Mouse (Mus musculus) MEL (cell line): ENCODE results near the gene 2410004B18Rik.

Experiments used
- CHD2 ChIP-seq: IDR thresholded peaks from 2 replicates; pipeline ENCODE4 v1.6.1; 2011; ENCODE audit warnings: low read length, improper control_type of control experiment
- MAX ChIP-seq: IDR thresholded peaks from 2 replicates; pipeline ENCODE4 v1.6.1; 2011; ENCODE audit warnings: low read length, improper control_type of control experiment
- MAZ ChIP-seq: IDR thresholded peaks from 2 replicates; pipeline ENCODE4 v1.6.1; 2012; ENCODE audit warnings: low read depth, mild to moderate bottlenecking, inconsistent platforms, low read length, improper control_type of control experiment
- SMC3 ChIP-seq: IDR thresholded peaks from 2 replicates; pipeline ENCODE4 v1.6.1; 2011; ENCODE audit warnings: low read depth, low read length, improper control_type of control experiment

- no peak for TF ChIP-seq CHD2
- 0 out of 2 replicates have a peak, but pooled peaks have one; percentile 14 for TF ChIP-seq MAX
- no peak for TF ChIP-seq SMC3
- no peak for TF ChIP-seq MAZ
These were observed 13.0 kb upstream of the 2410004B18Rik start for GRCm38 (mm10) chr3:145924649-145925337.
